In the genomic region with DNA sequence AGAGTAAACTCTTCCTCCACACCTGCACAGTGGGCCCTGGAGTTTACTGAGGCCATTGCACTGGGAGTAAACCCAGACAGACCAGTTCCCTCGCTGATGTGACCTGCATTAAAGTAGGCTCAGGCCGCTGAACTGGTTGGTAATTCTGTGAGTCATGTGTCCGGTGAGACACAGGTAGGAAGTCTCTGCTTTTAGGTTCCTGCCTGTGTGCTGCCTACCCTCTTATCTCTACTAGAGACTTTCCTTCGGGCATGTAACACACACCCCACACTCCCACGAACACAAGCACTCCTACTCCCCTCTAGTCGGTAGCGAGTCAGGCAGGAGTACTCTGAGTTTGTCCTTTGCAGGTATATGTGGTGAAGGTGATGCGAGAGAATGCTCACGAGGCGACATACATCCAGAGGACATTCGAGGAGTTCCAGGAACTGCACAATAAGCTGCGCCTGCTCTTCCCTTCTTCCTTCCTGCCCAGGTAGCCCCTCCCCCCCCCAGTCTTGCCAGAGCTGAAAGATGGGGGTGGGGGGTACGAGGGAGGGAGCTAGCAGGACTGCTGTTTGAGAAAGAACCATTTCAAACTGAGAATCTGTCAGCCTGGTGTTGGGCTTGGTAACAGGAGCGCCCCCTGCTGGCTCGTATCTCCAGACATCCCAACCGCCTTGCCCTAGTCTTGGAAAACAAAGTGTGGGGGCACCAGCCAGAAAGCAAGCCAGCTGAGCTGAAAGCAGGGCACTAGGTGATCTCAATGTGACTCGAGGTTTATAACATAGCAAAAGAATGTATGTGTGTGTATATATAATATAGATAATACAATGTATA, we compare ENCODE assay signal across 7 mouse cellular contexts. TPM values are rescaled to one million over a fixed set of nuclear protein-coding genes. Genes with fewer than 3 reads are reported as not detected.
A peak's percentile ranks its signal among the peaks of the same experiment; 100 is the strongest.
DNase-seq lines count a peak whose midpoint lies in the region; ATAC-seq and TF ChIP-seq lines count a peak whose summit lies in the region.

No protein-coding gene starts in this region.

- H3K4me1 ChIP-seq in forebrain, embryonic 15.5 days = no peaks in the 10 kb centered on the region
- H3K4me1 ChIP-seq in hindbrain, embryonic 13.5 days (replicated peaks) = no peaks in the 10 kb centered on the region
- H3K4me1 ChIP-seq in small intestine, adult 2 months (ENCODE audit: control insufficient read depth, insufficient read depth, insufficient read length, low read length) = no peaks in the 10 kb centered on the region

- 40% methylated on average over 17 of the region's 17 CpGs for WGBS in forebrain, embryonic 15.5 days
- WGBS in hindbrain, embryonic 13.5 days = 43% methylated on average over 17 of the region's 17 CpGs
- WGBS in small intestine, adult 2 months = 39% methylated on average over 17 of the region's 17 CpGs

- H3K9me3 ChIP-seq in forebrain, embryonic 15.5 days = no peaks in the 10 kb centered on the region
- H3K9me3 ChIP-seq in hindbrain, embryonic 13.5 days = no peaks in the 10 kb centered on the region

- peak; percentile 87 for TF ChIP-seq CTCF in small intestine, adult 2 months (IDR thresholded peaks at IDR 0.05; ENCODE audit: extremely low read depth, insufficient read length, insufficient replicate concordance, low read depth, low read length)

- H3K27me3 ChIP-seq in forebrain, embryonic 15.5 days = no peaks in the 10 kb centered on the region
- H3K27me3 ChIP-seq in hindbrain, embryonic 13.5 days = no peaks in the 10 kb centered on the region
- no peaks in the 10 kb centered on the region for H3K27me3 ChIP-seq in small intestine, adult 2 months (ENCODE audit: control insufficient read depth, insufficient read depth, low read length)

- DNase-seq in Muller cell, postnatal 12 days (ENCODE audit: inconsistent ontology term) = peak; percentile 39
- peak; percentile 80 to 87 for DNase-seq in layer of hippocampus, postnatal 25 days (ENCODE audit: extremely low spot score in 1 of 2, low spot score in 1 of 2)
- DNase-seq in lung, postnatal 36 days = peak; percentile 88

- no peak for TF ChIP-seq POLR2A in small intestine, adult 2 months (IDR thresholded peaks at IDR 0.05; ENCODE audit: low read depth, low read length)

- no peak overlapping the region for H3K4me3 ChIP-seq in forebrain, embryonic 15.5 days
- H3K4me3 ChIP-seq in hindbrain, embryonic 13.5 days = no peak overlapping the region
- no peak overlapping the region for H3K4me3 ChIP-seq in small intestine, adult 2 months (ENCODE audit: low read depth, low read length)

- H3K27ac ChIP-seq in forebrain, embryonic 15.5 days (replicated peaks) = no peak overlapping the region
- peak overlapping the region; percentile 40; the same call in 1 of the 2 replicates for H3K27ac ChIP-seq in hindbrain, embryonic 13.5 days
- no peak overlapping the region for H3K27ac ChIP-seq in small intestine, adult 2 months (ENCODE audit: insufficient read depth, low read depth, low read length)

- no peak overlapping the region for H3K9ac ChIP-seq in forebrain, embryonic 15.5 days (replicated peaks)
- H3K9ac ChIP-seq in hindbrain, embryonic 13.5 days = no peak overlapping the region

- H3K36me3 ChIP-seq in forebrain, embryonic 15.5 days = peaks cover 89% of the 10 kb centered on the region
- H3K36me3 ChIP-seq in hindbrain, embryonic 13.5 days = peaks cover 92% of the 10 kb centered on the region
- peaks cover 83% of the 10 kb centered on the region for H3K36me3 ChIP-seq in small intestine, adult 2 months (ENCODE audit: control insufficient read depth, insufficient read depth, low read length)

- H3K4me2 ChIP-seq in forebrain, embryonic 15.5 days (replicated peaks) = no peak overlapping the region
- H3K4me2 ChIP-seq in hindbrain, embryonic 13.5 days = no peak overlapping the region

- peak; percentile 45; the same call in 1 of the 2 replicates for ATAC-seq in cerebellum, adult (ENCODE audit: insufficient number of reproducible peaks, low FRiP score, low TSS enrichment)
- peak; percentile 76 for ATAC-seq in forebrain, embryonic 15.5 days (replicated peaks)
- ATAC-seq in hindbrain, embryonic 13.5 days (ENCODE audit: low FRiP score) = 0 out of 2 replicates have a peak, but pooled peaks have one; percentile 39

RNA-seq across cellular contexts. Expression of a gene that starts 29.8 kb away (rescaled TPM):
- polyA plus RNA-seq in forebrain, embryonic 15.5 days (2015; fragmentation: Nextera tagmentation; extraction: Ambion mirVana) = 31.8 and 32.0 TPM in 2 replicates
- polyA plus RNA-seq in hindbrain, embryonic 13.5 days (2015; fragmentation: Nextera tagmentation; extraction: Ambion mirVana) = 29.2 TPM in 2 replicates
- 10 to 100 TPM; 40.9 to 43.0 TPM for total RNA-seq in layer of hippocampus, postnatal 25 days (2021)
- polyA plus RNA-seq in small intestine, adult 2 months (2012; rRNA removed) = 26.7 and 43.3 TPM in 2 replicates

RNA-seq across cellular contexts. Expression of a gene that starts 55.7 kb away (rescaled TPM):
- polyA plus RNA-seq in forebrain, embryonic 15.5 days (2015; fragmentation: Nextera tagmentation; extraction: Ambion mirVana) = 15.7 and 18.7 TPM in 2 replicates
- polyA plus RNA-seq in hindbrain, embryonic 13.5 days (2015; fragmentation: Nextera tagmentation; extraction: Ambion mirVana) = 14.6 and 15.3 TPM in 2 replicates
- total RNA-seq in layer of hippocampus, postnatal 25 days (2021) = 10 to 100 TPM; 12.3 to 17.3 TPM
- 13.2 and 23.9 TPM in 2 replicates for polyA plus RNA-seq in small intestine, adult 2 months (2012; rRNA removed)
